Mouse (Mus musculus) gonadal fat pad, adult 2 months (tissue): ENCODE results near the gene Fgfr2. TPM values are rescaled to one million over a fixed set of nuclear protein-coding genes. Genes with fewer than 3 reads are reported as not detected.
A peak's percentile ranks its signal among the peaks of the same experiment; 100 is the strongest.
"Not testable (repeated sequence)": the region's sequence is repeated elsewhere in the genome, so short reads cannot be mapped to it uniquely, and the experiment has no call there.

Experiments used
- DNase-seq: peaks from one replicate; pipeline ENCODE4 v3.0.0-alpha.2; 2012; ENCODE audit warnings: low read depth
- polyA plus RNA-seq: library from polyadenylated mRNA; depleted of rRNA; stranded (reverse); fragments of >200 nt; gene quantifications from 2 replicates; pipeline ENCODE4 v1.2.3, GENCODE M21; 2012

Gene Fgfr2
- polyA plus RNA-seq, 1 experiment, result 33.3 TPM

GRCm38 (mm10) chr7:130533316-130534260, 2589.6 kb downstream of the Fgfr2 start:
- DNase-seq, result peak; percentile 62

GRCm38 (mm10) chr7:130531138-130531537, 2592.0 kb downstream of the Fgfr2 start:
- not testable (repeated sequence) for DNase-seq

GRCm38 (mm10) chr7:130527306-130527705, 2595.8 kb downstream of the Fgfr2 start:
- DNase-seq, result no peak

- DNase-seq, result no peak
These were observed 2599.7 kb downstream of the Fgfr2 start for GRCm38 (mm10) chr7:130523451-130523850.

- no peak for DNase-seq
These were observed 2602.2 kb downstream of the Fgfr2 start for GRCm38 (mm10) chr7:130520812-130521422.

- DNase-seq, result no peak
These were observed 2603.1 kb downstream of the Fgfr2 start, which contains the start of gene Ate1 for GRCm38 (mm10) chr7:130520049-130520425. Gene Ate1, minus strand, starts transcription at chr7:130520369.

GRCm38 (mm10) chr7:130519096-130520048, 2603.8 kb downstream of the Fgfr2 start:
- peak; percentile 30 for DNase-seq

- no peak for DNase-seq
These were observed 2604.7 kb downstream of the Fgfr2 start for GRCm38 (mm10) chr7:130518213-130519095.

GRCm38 (mm10) chr7:130510243-130510642, 2612.9 kb downstream of the Fgfr2 start:
- no peak for DNase-seq

- DNase-seq, result peak; percentile 75
These were observed 2620.1 kb downstream of the Fgfr2 start for GRCm38 (mm10) chr7:130503006-130503405.

GRCm38 (mm10) chr7:130501499-130501898, 2621.7 kb downstream of the Fgfr2 start:
- no peak for DNase-seq

- DNase-seq, result no peak
These were observed 2629.8 kb downstream of the Fgfr2 start for GRCm38 (mm10) chr7:130493346-130493745.

GRCm38 (mm10) chr7:130492026-130492425, 2631.1 kb downstream of the Fgfr2 start:
- no peak for DNase-seq

- DNase-seq, result not testable (repeated sequence)
These were observed 2644.1 kb downstream of the Fgfr2 start for GRCm38 (mm10) chr7:130479003-130479402.

GRCm38 (mm10) chr7:130475970-130476369, 2647.2 kb downstream of the Fgfr2 start:
- no peak for DNase-seq

GRCm38 (mm10) chr7:130473881-130474280, 2649.3 kb downstream of the Fgfr2 start:
- no peak for DNase-seq

GRCm38 (mm10) chr7:130472683-130473082, 2650.5 kb downstream of the Fgfr2 start:
- no peak for DNase-seq

GRCm38 (mm10) chr7:130471045-130471444, 2652.1 kb downstream of the Fgfr2 start:
- DNase-seq, result no peak

GRCm38 (mm10) chr7:130455587-130456246, 2667.4 kb downstream of the Fgfr2 start:
- no peak for DNase-seq

GRCm38 (mm10) chr7:130454226-130454625, 2668.9 kb downstream of the Fgfr2 start:
- DNase-seq, result no peak
